Mouse (Mus musculus) C2C12 (cell line): ENCODE measurements around the gene Tnrc6c. TPM values are rescaled to one million over a fixed set of nuclear protein-coding genes. Genes with fewer than 3 reads are reported as not detected.

Experiments used
- H3K27me3 ChIP-seq: one replicate; pipeline ENCODE4 v1.6.1; 2011; ENCODE audit not compliant: control insufficient read depth, insufficient read depth, insufficient read length
- H3K36me3 ChIP-seq: one replicate; pipeline ENCODE4 v1.6.1; 2011; ENCODE audit not compliant: control insufficient read depth, insufficient read depth
- H3K4me3 ChIP-seq: one replicate; pipeline ENCODE4 v1.5.1; 2011; ENCODE audit warnings: mild to moderate bottlenecking, control low read depth; ENCODE audit not compliant: poor library complexity, insufficient read depth, severe bottlenecking
- H3K79me2 ChIP-seq: one replicate; pipeline ENCODE4 v1.6.1; 2011; ENCODE audit not compliant: control insufficient read depth, insufficient read depth
- H3K79me3 ChIP-seq: one replicate; pipeline ENCODE4 v1.6.1; 2011; ENCODE audit warnings: low read depth, control low read depth
- H3ac ChIP-seq: one replicate; pipeline ENCODE3; 2011; ENCODE audit warnings: low read depth; ENCODE audit not compliant: control insufficient read depth, insufficient read length
- CEBPB ChIP-seq: IDR thresholded peaks from one replicate; pipeline ENCODE4 v1.6.1; 2011; ENCODE audit warnings: low read depth, mild to moderate bottlenecking, control low read depth, moderate library complexity
- CTCF ChIP-seq: IDR thresholded peaks from one replicate; pipeline ENCODE4 v1.5.1; 2011; ENCODE audit not compliant: control insufficient read depth, insufficient read depth, insufficient read length
- FOSL1 ChIP-seq: IDR thresholded peaks from one replicate; pipeline ENCODE4 v1.8.0; 2011; ENCODE audit warnings: mild to moderate bottlenecking, low read length; ENCODE audit not compliant: poor library complexity, insufficient read depth, severe bottlenecking
- MAX ChIP-seq: IDR thresholded peaks from one replicate; pipeline ENCODE4 v1.6.1; 2011; ENCODE audit warnings: mild to moderate bottlenecking, control low read depth
- MYOD1 ChIP-seq: IDR thresholded peaks from one replicate; pipeline ENCODE4 v1.6.1; 2011; ENCODE audit warnings: low read depth; ENCODE audit not compliant: control insufficient read depth, insufficient read length
- MYOG ChIP-seq: IDR thresholded peaks from one replicate; pipeline ENCODE4 v1.6.1; 2011; ENCODE audit not compliant: control insufficient read depth, insufficient read length; ENCODE audit errors: extremely low read depth
- USF1 ChIP-seq: IDR thresholded peaks from one replicate; pipeline ENCODE4 v1.6.1; 2011; ENCODE audit warnings: low read depth, mild to moderate bottlenecking, control low read depth, moderate library complexity
- polyA plus RNA-seq: library from polyadenylated mRNA; unstranded; fragments of >200 nt; fragmentation: generic; extraction: Trizol; gene quantifications from one replicate; pipeline ENCODE4 v1.2.1, GENCODE M21; 2012; ENCODE audit warnings: missing spikeins

Tnrc6c gene
- polyA plus RNA-seq, 1 experiment: 6.3 TPM

- no peak for TF ChIP-seq CEBPB
- no peak for TF ChIP-seq MAX
- TF ChIP-seq MYOG: no peak
- Histone ChIP-seq H3K27me3 (peaks cover 13% of the 10 kb centered on the region), H3K36me3 (no peaks in the 10 kb centered on the region), H3K79me3 (no peaks in the 10 kb centered on the region), H3ac (no peak overlapping the region), H3K79me2 (no peaks in the 10 kb centered on the region), H3K4me3 (no peak overlapping the region)
These were observed 35.3 kb upstream of the Tnrc6c start for GRCm38 (mm10) chr11:117618774-117619173.

GRCm38 (mm10) chr11:117619581-117619980 lies 34.5 kb upstream of the Tnrc6c start:
- Histone ChIP-seq H3K4me3 (no peak overlapping the region), H3K27me3 (peaks cover 9% of the 10 kb centered on the region), H3ac (no peak overlapping the region), H3K79me3 (no peaks in the 10 kb centered on the region), H3K79me2 (no peaks in the 10 kb centered on the region), H3K36me3 (no peaks in the 10 kb centered on the region)
- TF ChIP-seq FOSL1: no peak
- no peak for TF ChIP-seq CTCF
- TF ChIP-seq CEBPB: no peak
- TF ChIP-seq USF1: no peak

GRCm38 (mm10) chr11:117625196-117625595 lies 28.9 kb upstream of the Tnrc6c start:
- H3K79me3 ChIP-seq: no peaks in the 10 kb centered on the region
- H3K27me3 ChIP-seq: no peaks in the 10 kb centered on the region
- H3ac ChIP-seq: no peak overlapping the region
- no peaks in the 10 kb centered on the region for H3K36me3 ChIP-seq
- no peaks in the 10 kb centered on the region for H3K79me2 ChIP-seq
- TF ChIP-seq MYOD1 (no peak), MAX (no peak), FOSL1 (no peak), CTCF (no peak), USF1 (no peak), MYOG (no peak), CEBPB (no peak)
- H3K4me3 ChIP-seq: no peak overlapping the region

GRCm38 (mm10) chr11:117626557-117626956 lies 27.5 kb upstream of the Tnrc6c start:
- Histone ChIP-seq H3K79me3 (no peaks in the 10 kb centered on the region), H3K27me3 (no peaks in the 10 kb centered on the region), H3K36me3 (no peaks in the 10 kb centered on the region), H3K79me2 (no peaks in the 10 kb centered on the region), H3K4me3 (no peak overlapping the region), H3ac (no peak overlapping the region)
- no peak for TF ChIP-seq MYOG
- no peak for TF ChIP-seq CTCF
- TF ChIP-seq USF1: no peak

GRCm38 (mm10) chr11:117627060-117627562 lies 27.0 kb upstream of the Tnrc6c start:
- H3K4me3 ChIP-seq: no peak overlapping the region
- no peaks in the 10 kb centered on the region for H3K36me3 ChIP-seq
- no peaks in the 10 kb centered on the region for H3K79me3 ChIP-seq
- H3K79me2 ChIP-seq: no peaks in the 10 kb centered on the region
- no peak overlapping the region for H3ac ChIP-seq
- H3K27me3 ChIP-seq: no peaks in the 10 kb centered on the region
- TF ChIP-seq USF1: no peak
- TF ChIP-seq MAX: no peak

- Histone ChIP-seq H3K4me3 (no peak overlapping the region), H3ac (no peak overlapping the region), H3K27me3 (no peaks in the 10 kb centered on the region), H3K79me3 (no peaks in the 10 kb centered on the region), H3K79me2 (no peaks in the 10 kb centered on the region), H3K36me3 (no peaks in the 10 kb centered on the region)
- TF ChIP-seq FOSL1 (no peak), CEBPB (no peak), USF1 (no peak), MAX (no peak), MYOG (no peak), MYOD1 (no peak), CTCF (no peak)
These were observed 26.3 kb upstream of the Tnrc6c start for GRCm38 (mm10) chr11:117627746-117628311.
